Mouse (Mus musculus) forebrain, postnatal 0 days (tissue): Measurements from ENCODE around the gene Cobll1. TPM values are rescaled to one million over a fixed set of nuclear protein-coding genes. Genes with fewer than 3 reads are reported as not detected.

ENCODE experiments used
- ATAC-seq: fragments of 200-750 bp; cut with Nextera tagmentation; 2 replicates; pipeline ENCODE4 v1.8.0; 2017; ENCODE audit warnings: mild to moderate bottlenecking, moderate library complexity
- DNase-seq: peaks from one replicate; pipeline ENCODE4 v3.0.0-alpha.2; 2015
- H3K27ac ChIP-seq: fragments of 300-500 bp; sonication (generic); 2 replicates; pipeline ENCODE4 v1.5.1; 2014; ENCODE audit warnings: low read depth, mild to moderate bottlenecking, antibody characterized with exemption, low read length, moderate library complexity, mixed read lengths
- H3K27me3 ChIP-seq: fragments of 300-500 bp; sonication (generic); 2 replicates; pipeline ENCODE4 v1.6.1; 2014; ENCODE audit warnings: mild to moderate bottlenecking, low read length, mixed read lengths; ENCODE audit not compliant: insufficient read depth
- H3K36me3 ChIP-seq: fragments of 300-500 bp; sonication (generic); 2 replicates; pipeline ENCODE4 v1.6.1; 2014; ENCODE audit warnings: mild to moderate bottlenecking, moderate library complexity; ENCODE audit not compliant: insufficient read depth
- H3K4me1 ChIP-seq: fragments of 300-500 bp; sonication (generic); 2 replicates; pipeline ENCODE4 v1.6.1; 2014; ENCODE audit warnings: antibody characterized with exemption; ENCODE audit not compliant: insufficient read depth
- H3K4me2 ChIP-seq: fragments of 300-500 bp; sonication (generic); 2 replicates; pipeline ENCODE4 v1.6.1; 2014; ENCODE audit warnings: low read depth, mild to moderate bottlenecking, moderate library complexity
- H3K4me3 ChIP-seq: fragments of 300-500 bp; sonication (generic); 2 replicates; pipeline ENCODE4 v1.5.1; 2014; ENCODE audit warnings: low read depth, low read length, mixed read lengths
- H3K9ac ChIP-seq: fragments of 300-500 bp; sonication (generic); 2 replicates; pipeline ENCODE4 v1.6.1; 2014; ENCODE audit warnings: mild to moderate bottlenecking
- H3K9me3 ChIP-seq: fragments of 300-500 bp; sonication (generic); 2 replicates; pipeline ENCODE4 v1.6.1; 2016; ENCODE audit warnings: low read length
- CTCF ChIP-seq: sonication (generic); IDR thresholded peaks from 2 replicates; pipeline ENCODE4 v1.5.1; 2016; ENCODE audit warnings: antibody characterized with exemption, control low read depth, low read depth
- WGBS: fragments of 180-500 bp; shearing (Covaris S2); extraction: QIAGEN DNeasy Blood & Tissue Kit; methylation state at CpG from one replicate; pipeline ENCODE4 v1.1.7; 2014; 5-methylcytosine and 5-hydroxymethylcytosine counted together
- polyA plus RNA-seq: library from polyadenylated mRNA; unstranded; fragments of >200 nt; fragmentation: Nextera tagmentation; extraction: Ambion mirVana; gene quantifications from 2 replicates; pipeline ENCODE4 v1.2.1, GENCODE M21; 2015
- total RNA-seq: library from RNA; depleted of rRNA; stranded (reverse); fragments of >200 nt; gene quantifications from 2 replicates; pipeline ENCODE4 v1.2.3, GENCODE M21; 2014

Gene Cobll1
- total and polyA plus RNA-seq, 2 experiments from 2014 or later: 3.2 to 3.6 TPM

GRCm38 (mm10) chr2:65187164-65187563, 52.0 kb downstream of the Cobll1 start:
- ATAC-seq: no peak
- no peaks in the 10 kb centered on the region for H3K27me3 ChIP-seq
- no peak overlapping the region for H3K4me2 ChIP-seq
- TF ChIP-seq CTCF: no peak
- H3K4me3 ChIP-seq: no peak overlapping the region
- H3K4me1 ChIP-seq: no peaks in the 10 kb centered on the region
- H3K9me3 ChIP-seq: no peaks in the 10 kb centered on the region
- no peak overlapping the region for H3K27ac ChIP-seq
- DNase-seq: no peak
- H3K9ac ChIP-seq: no peak overlapping the region
- H3K36me3 ChIP-seq: no peaks in the 10 kb centered on the region
- WGBS: 96% methylated on average over 3 of the region's 3 CpGs

DNA sequence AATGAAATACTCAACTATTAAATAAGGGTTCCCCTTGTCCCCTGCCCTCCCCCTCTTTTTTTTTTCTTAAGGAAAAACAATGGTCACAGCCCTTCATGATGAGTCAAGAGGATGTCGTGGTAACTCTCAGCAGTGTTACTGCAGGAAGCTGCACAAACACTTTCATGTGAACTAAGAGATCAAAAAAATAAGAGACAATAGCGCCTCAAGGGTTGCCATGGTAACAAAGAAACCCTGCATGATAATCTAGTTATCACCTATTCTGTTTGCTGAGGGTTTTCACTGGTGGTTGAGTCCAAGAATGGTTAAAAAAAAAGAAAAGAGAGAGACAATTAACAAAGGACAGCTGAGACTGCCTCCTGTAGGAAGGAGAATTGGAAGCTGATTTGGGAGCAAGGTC, 56.5 kb downstream of the Cobll1 start:
- no peaks in the 10 kb centered on the region for H3K9me3 ChIP-seq
- H3K27me3 ChIP-seq: no peaks in the 10 kb centered on the region
- no peak for TF ChIP-seq CTCF
- DNase-seq: peak; percentile 56
- ATAC-seq: peak; percentile 67
- H3K4me3 ChIP-seq: no peak overlapping the region
- H3K36me3 ChIP-seq: no peaks in the 10 kb centered on the region
- H3K27ac ChIP-seq: peak overlapping the region; percentile 29; the same call in 1 of the 2 replicates
- peaks cover 7% of the 10 kb centered on the region; the same call in 1 of the 2 replicates for H3K4me1 ChIP-seq
- H3K9ac ChIP-seq: no peak overlapping the region
- 15% methylated on average over 2 of the region's 2 CpGs for WGBS
- H3K4me2 ChIP-seq: no peak overlapping the region

DNA sequence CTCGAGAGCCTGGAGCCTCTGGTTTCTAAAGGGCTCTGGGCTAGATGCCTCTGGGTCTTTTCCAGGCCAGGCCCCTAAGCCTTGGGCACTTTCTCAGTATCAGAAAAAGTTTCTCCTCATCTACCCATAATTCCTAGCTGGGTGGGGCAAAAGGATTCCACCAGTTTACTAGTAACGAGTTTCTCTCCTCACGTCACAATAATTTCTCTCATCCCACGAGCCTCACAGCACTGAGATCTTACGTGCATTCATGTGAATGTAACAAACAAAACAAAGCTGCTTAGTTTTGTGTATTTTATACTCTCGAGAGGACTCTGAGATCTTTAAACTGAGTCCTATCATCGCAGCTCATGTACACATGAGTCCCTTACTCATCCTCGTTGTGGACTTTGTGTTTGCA, 57.5 kb downstream of the Cobll1 start:
- H3K27me3 ChIP-seq: no peaks in the 10 kb centered on the region
- H3K4me2 ChIP-seq: no peak overlapping the region
- no peak overlapping the region for H3K9ac ChIP-seq
- H3K36me3 ChIP-seq: no peaks in the 10 kb centered on the region
- no peak overlapping the region for H3K4me3 ChIP-seq
- peaks cover 7% of the 10 kb centered on the region; the same call in 1 of the 2 replicates for H3K4me1 ChIP-seq
- 62% methylated on average over 8 of the region's 8 CpGs for WGBS
- no peak for ATAC-seq
- no peak for DNase-seq
- no peak overlapping the region for H3K27ac ChIP-seq
- H3K9me3 ChIP-seq: no peaks in the 10 kb centered on the region
- TF ChIP-seq CTCF: no peak

GRCm38 (mm10) chr2:65181066-65181716, 58.0 kb downstream of the Cobll1 start:
- DNase-seq: peak; percentile 45
- H3K4me1 ChIP-seq: peaks cover 7% of the 10 kb centered on the region; the same call in 1 of the 2 replicates
- ATAC-seq: peak; percentile 79
- 29% methylated on average over 9 of the region's 9 CpGs for WGBS
- H3K4me2 ChIP-seq: 0 out of 2 replicates have a peak overlapping the region, but pooled peaks have one; percentile 21
- no peak overlapping the region for H3K27ac ChIP-seq
- H3K9ac ChIP-seq: no peak overlapping the region
- H3K9me3 ChIP-seq: no peaks in the 10 kb centered on the region
- no peak overlapping the region for H3K4me3 ChIP-seq
- H3K36me3 ChIP-seq: no peaks in the 10 kb centered on the region
- TF ChIP-seq CTCF: peak; percentile 33
- H3K27me3 ChIP-seq: no peaks in the 10 kb centered on the region

DNA sequence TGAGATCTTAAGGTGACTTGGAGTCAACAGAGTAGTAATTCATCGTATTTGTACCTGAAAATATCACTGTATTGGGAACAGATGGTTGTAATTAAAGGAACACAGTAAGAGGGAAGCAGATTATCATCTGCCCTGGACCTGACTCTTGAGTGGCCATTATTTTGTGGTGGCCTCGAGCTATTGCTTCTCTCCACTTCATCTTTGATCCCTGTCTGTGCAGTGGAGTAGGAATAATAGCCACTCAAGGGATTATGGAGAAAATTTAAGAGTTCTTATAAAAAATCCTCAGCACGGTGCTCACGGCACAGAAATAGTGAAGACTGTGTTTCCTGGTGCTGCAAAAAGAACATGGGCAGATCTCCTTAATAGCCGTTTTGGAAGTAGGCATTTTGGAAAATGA, 63.6 kb downstream of the Cobll1 start:
- no peak for ATAC-seq
- no peak overlapping the region for H3K27ac ChIP-seq
- DNase-seq: no peak
- no peaks in the 10 kb centered on the region for H3K4me1 ChIP-seq
- H3K36me3 ChIP-seq: no peaks in the 10 kb centered on the region
- 63% methylated on average over 5 of the region's 5 CpGs for WGBS
- no peak overlapping the region for H3K4me2 ChIP-seq
- H3K9me3 ChIP-seq: no peaks in the 10 kb centered on the region
- no peak overlapping the region for H3K4me3 ChIP-seq
- TF ChIP-seq CTCF: no peak
- no peaks in the 10 kb centered on the region for H3K27me3 ChIP-seq
- H3K9ac ChIP-seq: no peak overlapping the region

GRCm38 (mm10) chr2:65172071-65172470, 67.1 kb downstream of the Cobll1 start:
- H3K36me3 ChIP-seq: no peaks in the 10 kb centered on the region
- no peak for ATAC-seq
- no peak overlapping the region for H3K9ac ChIP-seq
- no peak for DNase-seq
- TF ChIP-seq CTCF: no peak
- H3K27ac ChIP-seq: no peak overlapping the region
- no peaks in the 10 kb centered on the region for H3K27me3 ChIP-seq
- H3K4me2 ChIP-seq: no peak overlapping the region
- no peaks in the 10 kb centered on the region for H3K9me3 ChIP-seq
- H3K4me1 ChIP-seq: no peaks in the 10 kb centered on the region
- H3K4me3 ChIP-seq: no peak overlapping the region
- WGBS: 93% methylated on average over 6 of the region's 6 CpGs

- WGBS: 64% methylated on average over 1 of the region's 1 CpGs
- no peak overlapping the region for H3K9ac ChIP-seq
- H3K27me3 ChIP-seq: no peaks in the 10 kb centered on the region
- H3K36me3 ChIP-seq: no peaks in the 10 kb centered on the region
- no peak overlapping the region for H3K27ac ChIP-seq
- ATAC-seq: no peak
- TF ChIP-seq CTCF: no peak
- H3K4me1 ChIP-seq: no peaks in the 10 kb centered on the region
- H3K9me3 ChIP-seq: no peaks in the 10 kb centered on the region
- no peak overlapping the region for H3K4me2 ChIP-seq
- no peak for DNase-seq
- no peak overlapping the region for H3K4me3 ChIP-seq
Measured at GRCm38 (mm10) chr2:65171516-65171915, 67.7 kb downstream of the Cobll1 start.
